Mouse (Mus musculus) CH12.LX (cell line): Measurements from ENCODE around the gene Ythdf1. TPM values are rescaled to one million over a fixed set of nuclear protein-coding genes. Genes with fewer than 3 reads are reported as not detected.
A peak's percentile ranks its signal among the peaks of the same experiment; 100 is the strongest.

Experiments used
- DNase-seq: peaks from one replicate; pipeline ENCODE4 v3.0.0-alpha.2; 2013; ENCODE audit errors: extremely low read depth
- H3K27ac ChIP-seq: 2 replicates; pipeline ENCODE4 v1.5.1; 2012; ENCODE audit warnings: low read depth, mild to moderate bottlenecking, control low read depth, moderate library complexity; ENCODE audit not compliant: insufficient read depth
- H3K27me3 ChIP-seq: replicated peaks from 2 replicates; pipeline ENCODE3; 2012; ENCODE audit warnings: inconsistent platforms
- H3K36me3 ChIP-seq, 2 experiments: replicated peaks in 1 of 2; 2 replicates each; pipeline versions ENCODE3 to v1.6.1; 2012; ENCODE audit warnings: inconsistent platforms in 1 of 2, low read length in 1 of 2, mild to moderate bottlenecking in 1 of 2, mixed read lengths in 1 of 2, moderate library complexity in 1 of 2; ENCODE audit not compliant: control insufficient read depth in 1 of 2, insufficient read depth in 1 of 2
- H3K4me1 ChIP-seq, 2 experiments: 2 replicates each; pipeline ENCODE4 v1.6.1; 2012; ENCODE audit warnings: inconsistent platforms in 1 of 2, moderate library complexity in 1 of 2; ENCODE audit not compliant: insufficient read depth in 2 of 2, control insufficient read depth in 1 of 2
- H3K4me2 ChIP-seq: 2 replicates; pipeline ENCODE4 v1.6.1; 2012; ENCODE audit warnings: low read depth, mild to moderate bottlenecking, control low read depth; ENCODE audit not compliant: poor library complexity, insufficient read depth, severe bottlenecking
- H3K4me3 ChIP-seq, 3 experiments: fragments of 150-350 bp in 1 of 3; sonication (generic) in 1 of 3; replicated peaks in 1 of 3; 2 replicates each; pipeline versions ENCODE3 to v1.5.1; 2011 to 2012; ENCODE audit warnings: low read depth in 2 of 3, low read length in 2 of 3, mild to moderate bottlenecking in 2 of 3, moderate library complexity in 2 of 3, control low read depth in 1 of 3, improper control_type of control experiment in 1 of 3, inconsistent platforms in 1 of 3, mixed read lengths in 1 of 3; ENCODE audit not compliant: poor library complexity in 1 of 3
- H3K79me2 ChIP-seq: replicated peaks from 2 replicates; pipeline ENCODE4 v1.6.1; 2012; ENCODE audit warnings: mild to moderate bottlenecking, moderate library complexity; ENCODE audit not compliant: control insufficient read depth, poor library complexity, insufficient read depth, severe bottlenecking; ENCODE audit errors: extremely low read depth
- H3K9ac ChIP-seq: 2 replicates; pipeline ENCODE4 v1.6.1; 2012; ENCODE audit warnings: low read depth, mild to moderate bottlenecking, control low read depth, moderate library complexity; ENCODE audit not compliant: insufficient read depth
- H3K9me3 ChIP-seq: replicated peaks from 2 replicates; pipeline ENCODE3; 2012; ENCODE audit warnings: low read length, inconsistent platforms, mixed read lengths
- CHD1 ChIP-seq: IDR thresholded peaks from 2 replicates; pipeline ENCODE4 v1.6.1; 2012; ENCODE audit warnings: low read depth, low read length, improper control_type of control experiment, inconsistent platforms
- E2F4 ChIP-seq: IDR thresholded peaks from 2 replicates; pipeline ENCODE4 v1.6.1; 2011; ENCODE audit warnings: low read depth, low read length, improper control_type of control experiment; ENCODE audit not compliant: insufficient replicate concordance
- ELF1 ChIP-seq: IDR thresholded peaks from 2 replicates; pipeline ENCODE4 v1.6.1; 2014; ENCODE audit warnings: low read depth, mild to moderate bottlenecking, inconsistent platforms, low read length, improper control_type of control experiment
- GABPA ChIP-seq: IDR thresholded peaks from 2 replicates; pipeline ENCODE4 v1.6.1; 2012; ENCODE audit warnings: low read depth, low read length, improper control_type of control experiment, inconsistent platforms; ENCODE audit not compliant: insufficient replicate concordance
- IRF4 ChIP-seq: IDR thresholded peaks from 2 replicates; pipeline ENCODE4 v1.6.1; 2014; ENCODE audit warnings: low read depth, mild to moderate bottlenecking, inconsistent platforms, low read length, improper control_type of control experiment
- JUN ChIP-seq: IDR thresholded peaks from 2 replicates; pipeline ENCODE4 v1.6.1; 2011; ENCODE audit warnings: low read depth, mild to moderate bottlenecking, low read length, improper control_type of control experiment, moderate library complexity; ENCODE audit not compliant: insufficient read depth
- JUND ChIP-seq: conservative IDR thresholded peaks from 2 replicates; pipeline ENCODE4 v1.6.1; 2011; ENCODE audit warnings: low read depth, low read length, improper control_type of control experiment
- MAX ChIP-seq: IDR thresholded peaks from 2 replicates; pipeline ENCODE4 v1.6.1; 2011; ENCODE audit warnings: low read length, improper control_type of control experiment
- MXI1 ChIP-seq: IDR thresholded peaks from 2 replicates; pipeline ENCODE4 v1.6.1; 2011; ENCODE audit warnings: mild to moderate bottlenecking, low read depth, low read length, improper control_type of control experiment
- MYC ChIP-seq: IDR thresholded peaks from 2 replicates; pipeline ENCODE4 v1.6.1; 2011; ENCODE audit warnings: low read depth, mild to moderate bottlenecking, improper control_type of control experiment, low read length
- NELFE ChIP-seq: IDR thresholded peaks from 2 replicates; pipeline ENCODE4 v1.6.1; 2011; ENCODE audit warnings: low read depth, low read length, improper control_type of control experiment
- NRF1 ChIP-seq: IDR thresholded peaks from 2 replicates; pipeline ENCODE4 v1.6.1; 2014; ENCODE audit warnings: low read depth, mild to moderate bottlenecking, inconsistent platforms, low read length, improper control_type of control experiment, moderate library complexity
- RAD21 ChIP-seq: IDR thresholded peaks from 2 replicates; pipeline ENCODE4 v1.6.1; 2011; ENCODE audit warnings: low read depth, mild to moderate bottlenecking, low read length, improper control_type of control experiment, moderate library complexity
- RCOR1 ChIP-seq: conservative IDR thresholded peaks from 2 replicates; pipeline ENCODE4 v1.6.1; 2012; ENCODE audit warnings: low read depth, mild to moderate bottlenecking, inconsistent platforms, low read length, improper control_type of control experiment
- UBTF ChIP-seq: IDR thresholded peaks from 2 replicates; pipeline ENCODE4 v1.6.1; 2012; ENCODE audit warnings: low read depth, mild to moderate bottlenecking, inconsistent platforms, low read length, improper control_type of control experiment, moderate library complexity
- ZC3H11A ChIP-seq: IDR thresholded peaks from 2 replicates; pipeline ENCODE4 v1.6.1; 2012; ENCODE audit warnings: low read depth, mild to moderate bottlenecking, inconsistent platforms, low read length, improper control_type of control experiment
- ZKSCAN1 ChIP-seq: IDR thresholded peaks from 2 replicates; pipeline ENCODE4 v1.6.1; 2012; ENCODE audit warnings: low read depth, inconsistent platforms, low read length, improper control_type of control experiment, borderline replicate concordance
- ZNF384 ChIP-seq: IDR thresholded peaks from 2 replicates; pipeline ENCODE4 v1.6.1; 2012; ENCODE audit warnings: low read depth, low read length, improper control_type of control experiment, inconsistent platforms
- dilution Hi-C: fragments of 300-500 bp; cut with MboI; formaldehyde crosslinking; loops from 2 replicates; pipeline ENCODE4 v1.14.3; 2020; ENCODE audit warnings: low sequenced_read_pairs; ENCODE audit not compliant: extremely low pct_unique_long_range_greater_than_20kb, extremely low pct_ligation_motif_present
- in situ Hi-C: fragments of 300-500 bp; cut with MboI; formaldehyde crosslinking; loops from 3 replicates; pipeline ENCODE4 v1.14.3; 2019; ENCODE audit warnings: low sequenced_read_pairs, low pct_ligation_motif_present, low pct_unique_long_range_greater_than_20kb, mixed read lengths
- polyA plus RNA-seq: library from polyadenylated mRNA; unstranded; fragments of >175 nt; gene quantifications from 2 replicates; pipeline ENCODE4 v1.2.1, GENCODE M21; 2012; ENCODE audit warnings: low read depth; ENCODE audit not compliant: insufficient read length
- total RNA-seq, 2 experiments: library from RNA; depleted of rRNA; stranded (reverse); fragments of 300-350 nt in 1 of 2; fragments of >200 nt in 1 of 2; gene quantifications; 2 replicates each; pipeline ENCODE4 v1.2.3; 2012 to 2014

The Ythdf1 gene
- total and polyA plus RNA-seq, 3 experiments = 27.5 to 67.0 (median 42.5) TPM

GRCm38 (mm10) chr2:180919913-180920809, 588 bp downstream of the Ythdf1 start:
- Histone ChIP-seq H3K27ac (no peak overlapping the region), H3K36me3 (peaks cover 23 to 35% of the 10 kb centered on the region in 2 experiments), H3K27me3 (peaks cover 9% of the 10 kb centered on the region), H3K4me2 (peak overlapping the region; percentile 58), H3K9ac (peak overlapping the region; percentile 98), H3K9me3 (no peaks in the 10 kb centered on the region), H3K4me3 (peak overlapping the region; percentile 93 to 100 (median 99)), H3K79me2 (peaks cover 52% of the 10 kb centered on the region), H3K4me1 (peaks cover 0 to 35% of the 10 kb centered on the region in 2 experiments; a peak in 2 of 4 replicates)
- dilution Hi-C loops = no loop called here
- TF ChIP-seq ELF1 (0 out of 2 replicates have a peak, but pooled peaks have one; percentile 28), RAD21 (no peak), JUND (no peak), GABPA (no peak)
- in situ Hi-C loops = no loop called here
- no peak for DNase-seq

- Histone ChIP-seq H3K9ac (no peak overlapping the region), H3K36me3 (peaks cover 61 to 76% of the 10 kb centered on the region in 2 experiments), H3K4me2 (no peak overlapping the region), H3K27ac (no peak overlapping the region), H3K79me2 (peaks cover 89% of the 10 kb centered on the region)
- TF ChIP-seq MAX (no peak), JUND (no peak), RCOR1 (no peak), MYC (no peak), ZC3H11A (no peak), E2F4 (no peak), ZKSCAN1 (no peak), NELFE (no peak), ZNF384 (no peak), NRF1 (no peak), UBTF (no peak), MXI1 (no peak), CHD1 (no peak), IRF4 (no peak), GABPA (no peak), JUN (no peak)
- TF ChIP-seq, all 38 proteins: peak for 0
- H3K9me3 ChIP-seq = no peaks in the 10 kb centered on the region
- dilution Hi-C loops = no loop called here
- in situ Hi-C loops = no loop called here
- peaks cover 0 to 36% of the 10 kb centered on the region in 2 experiments; a peak in 2 of 4 replicates for H3K4me1 ChIP-seq
- no peak for DNase-seq
- no peaks in the 10 kb centered on the region for H3K27me3 ChIP-seq
- H3K4me3 ChIP-seq = no peak overlapping the region
Observed at GRCm38 (mm10) chr2:180915886-180916433, 4.8 kb downstream of the Ythdf1 start.
